Mouse (Mus musculus): ENCODE data around the gene Prm1.
A peak's percentile ranks its signal among the peaks of the same experiment; 100 is the strongest.
"Not testable (repeated sequence)": the region's sequence is repeated elsewhere in the genome, so short reads cannot be mapped to it uniquely, and the experiment has no call there.

The Prm1 gene

DNA sequence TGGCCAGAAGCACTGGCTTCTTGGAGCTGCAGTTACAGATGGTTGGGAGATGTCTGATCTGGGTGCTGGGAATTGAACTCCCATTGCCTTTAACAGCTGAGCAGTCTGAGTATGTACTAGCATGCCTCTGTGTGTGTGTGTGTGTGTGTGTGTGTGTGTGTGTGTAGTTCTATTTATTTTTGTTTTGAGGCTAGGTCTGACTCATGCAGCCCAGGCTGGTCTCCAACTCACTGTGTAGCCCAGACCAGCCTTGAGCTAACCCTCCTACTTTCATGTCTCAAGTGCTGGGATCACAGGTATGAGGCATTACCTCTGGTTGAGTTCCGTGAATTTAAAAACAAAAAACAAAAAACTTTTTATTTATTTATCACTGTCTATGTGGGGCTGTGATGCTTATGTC, 18.9 kb upstream of the Prm1 start:
- no peak for DNase-seq (ENCODE audit: low spot score in 2 of 2)

DNA sequence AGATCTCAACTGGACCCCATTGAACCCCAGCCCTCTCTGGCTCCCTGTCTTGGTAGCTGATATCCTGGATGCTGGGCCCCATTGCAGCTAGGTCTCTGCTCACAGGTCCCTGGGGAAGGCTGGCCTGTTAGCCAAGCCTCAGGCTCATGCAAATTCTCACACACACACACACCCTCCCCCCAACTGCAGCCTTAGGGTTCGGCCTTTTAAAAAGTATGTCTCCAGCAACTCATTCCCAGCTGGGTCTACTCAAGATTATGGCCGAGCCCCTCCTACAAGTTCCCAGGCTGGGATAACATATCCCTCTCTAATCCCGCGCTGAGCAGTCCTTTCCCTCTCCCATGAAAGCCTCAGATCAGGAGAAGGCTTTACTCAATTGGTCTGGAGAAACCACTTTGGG, 15.7 kb upstream of the Prm1 start:
- DNase-seq (ENCODE audit: low spot score in 2 of 2) = no peak

DNA sequence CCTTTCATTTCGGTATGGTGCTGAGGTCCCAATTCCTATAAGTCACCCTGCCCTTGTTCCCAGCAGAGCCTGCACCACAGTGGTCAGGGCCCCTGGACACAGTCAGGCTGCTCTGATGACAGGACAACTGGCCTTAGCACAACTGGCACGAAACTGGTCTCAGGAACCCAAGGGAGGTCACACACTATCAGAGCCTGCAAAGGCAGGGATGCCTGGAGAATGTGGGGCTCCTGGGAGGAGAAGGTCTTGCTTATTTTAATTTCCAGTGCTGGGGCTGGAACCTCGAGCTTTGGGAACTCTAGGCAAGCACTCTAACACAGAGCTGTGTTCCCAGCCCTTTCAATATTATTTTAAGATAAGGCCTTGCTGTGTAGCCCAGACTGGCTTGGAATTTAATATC, 14.3 kb upstream of the Prm1 start:
- no peak for DNase-seq (ENCODE audit: low spot score in 2 of 2)

DNA sequence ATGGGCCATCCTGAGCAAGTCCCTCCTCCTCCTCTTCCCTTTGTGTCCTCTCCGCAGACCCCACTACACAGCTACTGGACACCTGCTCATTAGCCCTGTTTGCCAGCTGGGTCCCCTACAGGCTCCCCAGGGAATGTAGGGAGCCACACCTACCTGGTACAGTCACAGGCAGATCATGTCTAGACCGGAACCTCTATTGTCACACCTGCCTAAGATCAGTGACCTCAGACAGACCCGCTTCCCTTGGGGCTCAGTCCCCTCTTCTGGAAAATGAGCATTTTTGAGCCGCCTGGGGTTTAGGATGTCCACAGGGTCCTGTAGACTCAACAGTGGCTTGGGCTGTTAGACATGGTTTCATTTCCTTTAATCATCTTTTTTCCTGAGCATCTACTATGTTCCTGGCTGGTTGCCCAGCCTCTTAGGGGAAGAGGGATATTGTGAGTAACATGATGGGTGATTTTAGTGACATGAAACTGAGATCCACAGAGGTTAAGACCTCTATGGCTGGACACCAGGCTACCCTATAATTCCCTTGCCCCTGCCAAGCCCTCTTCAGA, 13.0 kb upstream of the Prm1 start:
- DNase-seq (ENCODE audit: low spot score in 2 of 2) = no peak

DNA sequence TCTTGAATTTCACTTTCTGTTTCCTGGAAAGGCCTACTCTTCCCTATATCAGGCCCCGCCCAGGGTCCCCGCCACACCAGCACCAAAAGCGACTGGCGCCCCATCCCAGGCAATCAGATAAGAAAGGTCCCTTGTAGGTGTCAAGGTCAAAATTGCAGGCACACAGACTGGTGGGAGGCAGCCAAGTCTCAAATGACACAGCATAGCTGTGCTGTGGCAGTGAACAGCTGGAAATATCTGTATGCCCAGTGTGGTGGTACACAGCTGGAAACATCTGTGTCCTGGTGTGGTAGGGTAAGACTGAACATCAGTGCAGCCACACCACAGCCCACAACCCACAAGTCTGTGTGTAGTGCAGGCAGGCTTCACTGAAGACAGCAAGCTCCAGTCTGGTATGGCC, 9.2 kb upstream of the Prm1 start:
- no peak for DNase-seq (ENCODE audit: low spot score in 2 of 2)

DNA sequence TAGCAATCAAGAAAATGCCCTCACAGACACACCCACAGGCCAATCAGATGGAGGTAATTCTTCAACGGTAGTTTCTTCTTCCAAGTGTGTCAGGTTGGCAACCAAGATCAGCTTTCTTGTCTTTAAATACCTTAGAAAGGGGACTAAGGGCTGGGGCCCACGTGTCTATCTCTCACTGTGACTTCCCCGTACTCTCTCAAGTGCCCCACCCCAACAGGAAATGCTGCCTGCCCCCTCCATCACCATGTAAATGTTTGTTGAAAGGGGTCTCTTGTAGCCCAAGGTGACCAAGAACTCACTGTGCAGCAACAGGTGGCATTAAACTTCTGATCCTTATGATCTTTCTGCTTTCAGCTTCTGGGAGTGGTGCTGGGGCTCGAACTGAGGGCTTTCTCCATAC, 8.1 kb upstream of the Prm1 start:
- DNase-seq (ENCODE audit: low spot score in 2 of 2) = no peak

DNA sequence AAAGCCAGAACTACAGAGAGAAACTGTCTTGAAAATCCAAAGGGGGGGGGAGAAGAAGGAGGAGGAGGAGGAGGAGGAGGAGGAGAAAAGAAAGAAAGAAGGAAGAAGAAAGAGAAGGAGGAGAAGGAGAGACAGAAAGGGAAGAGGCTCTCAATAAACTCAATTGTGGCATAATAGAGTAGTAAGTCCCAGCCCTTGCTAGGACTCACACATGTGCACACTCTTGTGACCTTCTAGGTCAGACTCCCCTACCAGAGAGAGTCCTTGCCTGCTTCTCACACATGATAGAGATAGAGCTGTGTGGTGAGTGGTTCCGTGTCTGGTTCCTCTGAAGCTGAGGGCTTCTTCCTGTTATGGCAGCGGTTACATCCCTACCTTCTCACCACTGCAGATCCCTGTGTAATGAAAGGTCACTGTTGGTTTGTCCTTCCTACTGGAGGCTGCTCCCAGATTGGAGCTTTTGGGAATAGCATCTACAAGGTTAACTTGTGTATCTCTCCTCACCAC, 7.3 kb upstream of the Prm1 start, which contains the start of gene Gm11172:
Gene Gm11172, plus strand, starts transcription at position 51 of the 507 bp plus-strand sequence.
- no peak for DNase-seq (ENCODE audit: low spot score in 2 of 2)

DNA sequence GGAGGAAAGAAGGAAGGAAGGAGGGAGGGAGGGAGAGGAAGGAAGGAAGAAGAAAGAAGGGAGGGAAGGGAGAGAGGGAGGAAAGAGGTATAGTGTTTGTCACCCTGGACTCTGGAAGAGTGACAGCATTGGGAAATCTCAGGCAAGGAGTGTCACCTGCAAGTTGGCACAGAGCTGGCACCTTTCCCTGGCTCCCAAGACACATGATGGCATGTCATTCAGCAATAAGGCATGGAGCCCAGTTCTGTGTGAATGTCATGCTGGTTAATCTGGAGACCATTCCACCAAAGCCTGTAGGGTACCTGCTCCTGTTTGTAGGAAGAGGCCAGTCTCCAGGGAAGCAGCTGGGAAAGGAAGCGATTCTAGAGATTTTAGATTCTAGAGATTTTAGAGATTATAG, 4.7 kb upstream of the Prm1 start:
- DNase-seq (ENCODE audit: low spot score in 2 of 2) = no peak

DNA sequence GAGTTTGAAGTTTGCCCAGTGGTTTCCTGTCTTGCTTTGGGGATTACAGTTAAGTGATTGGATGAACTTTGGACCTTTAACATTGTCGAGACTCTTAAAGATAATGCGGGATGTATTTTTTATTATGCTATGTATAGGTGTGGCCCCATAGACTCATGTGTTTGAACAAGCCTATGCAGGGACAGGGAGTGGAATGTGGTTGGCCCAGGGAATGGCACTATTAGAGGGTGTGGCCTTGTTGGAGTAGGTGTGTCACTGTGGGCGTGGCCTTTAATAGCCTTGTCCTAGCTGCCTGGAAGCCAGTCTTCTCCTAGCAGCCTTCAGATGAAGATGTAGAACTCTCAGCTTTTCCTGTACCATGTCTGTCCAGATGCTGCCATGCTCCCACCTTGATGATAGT, 3.2 kb downstream of the Prm1 start:
- DNase-seq (ENCODE audit: low spot score in 2 of 2) = not testable (repeated sequence)

DNA sequence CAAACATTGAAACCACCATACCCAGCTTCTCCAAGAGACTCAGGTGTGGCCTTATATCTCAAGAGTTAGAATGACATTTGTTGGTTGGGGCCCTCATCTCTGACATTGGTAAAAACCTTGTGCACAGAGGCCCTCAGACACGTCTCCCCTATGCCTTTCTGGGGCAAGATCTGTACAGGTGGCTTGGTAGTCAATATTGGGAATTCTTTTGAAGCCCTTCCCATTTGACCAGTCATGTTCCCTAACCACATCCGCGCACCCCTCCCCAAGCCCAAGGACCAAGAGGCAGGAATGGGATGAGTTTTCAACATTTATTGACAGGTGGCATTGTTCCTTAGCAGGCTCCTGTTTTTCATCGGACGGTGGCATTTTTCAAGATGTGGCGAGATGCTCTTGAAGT, 9.6 kb downstream of the Prm1 start, which contains the start of gene Prm2:
Gene Prm2, minus strand, starts transcription at position 101 of the 400 bp plus-strand sequence.
- no peak for DNase-seq (ENCODE audit: low spot score in 2 of 2)

DNA sequence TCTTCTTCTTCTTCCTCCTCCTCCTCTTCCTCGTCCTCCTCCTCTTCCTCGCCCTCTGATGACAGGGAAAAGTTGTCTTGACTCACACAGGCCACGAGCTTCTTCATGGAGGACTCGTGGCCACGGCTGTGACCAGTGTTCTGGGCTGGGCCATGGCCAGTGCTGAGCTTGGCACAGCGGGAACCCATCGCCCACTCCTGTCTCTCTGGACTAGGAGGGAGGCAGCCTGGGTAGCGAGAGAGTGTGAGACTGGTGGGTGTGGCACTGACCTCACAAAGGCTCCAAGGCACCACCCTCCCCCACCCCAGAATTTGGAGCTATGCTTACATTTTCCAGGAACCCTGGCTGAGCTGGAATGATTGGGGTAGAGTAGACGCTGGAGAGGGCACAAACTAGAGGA, 14.9 kb downstream of the Prm1 start, which contains the start of gene Prm3:
Gene Prm3, minus strand, starts transcription at position 213 of the 400 bp plus-strand sequence.
- no peak for DNase-seq (ENCODE audit: low spot score in 2 of 2)

DNA sequence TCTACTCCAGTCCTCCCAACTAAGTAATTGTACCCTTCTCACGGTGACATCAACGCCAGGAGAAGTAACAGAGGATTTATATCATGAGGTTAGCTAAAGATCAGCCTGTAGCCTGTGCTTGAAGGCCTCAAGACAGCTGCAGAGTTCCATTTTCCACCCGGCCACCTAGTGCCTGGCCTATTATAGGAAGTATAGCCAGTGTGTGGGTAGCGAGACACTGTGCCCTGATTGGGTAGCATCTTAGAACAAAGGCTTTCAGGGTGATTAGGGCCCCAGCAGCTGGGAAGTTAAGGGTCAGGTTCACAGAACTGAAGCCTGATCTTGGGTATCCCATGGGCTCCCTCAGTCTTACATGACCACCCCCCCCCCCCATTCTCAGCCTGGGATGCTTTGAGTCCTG, 16.8 kb downstream of the Prm1 start:
- DNase-seq (ENCODE audit: low spot score in 2 of 2) = no peak

DNA sequence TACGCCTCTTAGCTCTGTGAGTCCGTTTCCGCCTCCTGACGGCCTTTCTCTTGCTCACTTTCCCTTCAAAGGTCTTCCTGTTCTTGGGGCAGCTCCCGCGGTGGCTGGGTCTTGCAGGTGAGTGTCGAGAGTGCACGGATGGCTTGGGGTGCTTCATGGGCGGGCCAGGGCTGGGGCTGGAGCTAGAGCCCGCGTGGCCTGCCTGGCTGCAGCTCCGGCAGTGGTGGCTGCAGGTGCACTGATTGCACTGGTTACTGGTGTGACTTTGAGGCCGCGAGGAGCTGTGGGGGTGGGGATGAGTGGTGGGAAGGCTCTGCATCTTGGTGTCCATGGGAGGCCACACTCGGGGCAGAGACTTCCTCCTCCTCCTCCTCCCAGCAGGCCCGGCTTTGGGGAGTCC, 17.4 kb downstream of the Prm1 start, which contains the start of gene Tnp2:
Gene Tnp2, minus strand, starts transcription at position 390 of the 400 bp plus-strand sequence.
- DNase-seq (ENCODE audit: low spot score in 2 of 2) = no peak

DNA sequence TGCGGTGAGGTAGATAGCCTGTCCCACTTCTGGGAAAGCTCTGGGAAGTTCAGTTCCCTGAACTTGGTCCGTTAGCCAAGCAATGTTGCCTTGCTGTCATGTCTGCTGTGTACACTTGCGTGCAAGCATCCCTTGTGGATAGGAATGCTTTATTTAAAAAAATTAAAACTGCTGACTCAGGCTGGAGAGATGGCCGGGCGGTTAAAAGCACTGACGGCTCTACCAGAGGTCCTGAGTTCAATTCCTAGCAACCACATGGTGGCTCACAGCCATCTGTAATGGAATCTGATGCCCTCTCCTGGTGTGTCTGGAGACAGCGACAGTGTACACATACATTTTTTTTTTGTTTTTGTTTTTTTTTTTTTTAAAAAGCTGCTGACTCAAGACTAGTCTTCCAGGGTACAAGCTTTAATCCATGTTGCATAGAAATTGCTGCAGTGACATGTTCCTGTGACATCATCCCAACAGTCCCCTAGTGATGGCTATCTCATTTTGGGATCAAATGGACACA, 18.0 kb downstream of the Prm1 start:
- no peak for DNase-seq (ENCODE audit: low spot score in 2 of 2)

DNA sequence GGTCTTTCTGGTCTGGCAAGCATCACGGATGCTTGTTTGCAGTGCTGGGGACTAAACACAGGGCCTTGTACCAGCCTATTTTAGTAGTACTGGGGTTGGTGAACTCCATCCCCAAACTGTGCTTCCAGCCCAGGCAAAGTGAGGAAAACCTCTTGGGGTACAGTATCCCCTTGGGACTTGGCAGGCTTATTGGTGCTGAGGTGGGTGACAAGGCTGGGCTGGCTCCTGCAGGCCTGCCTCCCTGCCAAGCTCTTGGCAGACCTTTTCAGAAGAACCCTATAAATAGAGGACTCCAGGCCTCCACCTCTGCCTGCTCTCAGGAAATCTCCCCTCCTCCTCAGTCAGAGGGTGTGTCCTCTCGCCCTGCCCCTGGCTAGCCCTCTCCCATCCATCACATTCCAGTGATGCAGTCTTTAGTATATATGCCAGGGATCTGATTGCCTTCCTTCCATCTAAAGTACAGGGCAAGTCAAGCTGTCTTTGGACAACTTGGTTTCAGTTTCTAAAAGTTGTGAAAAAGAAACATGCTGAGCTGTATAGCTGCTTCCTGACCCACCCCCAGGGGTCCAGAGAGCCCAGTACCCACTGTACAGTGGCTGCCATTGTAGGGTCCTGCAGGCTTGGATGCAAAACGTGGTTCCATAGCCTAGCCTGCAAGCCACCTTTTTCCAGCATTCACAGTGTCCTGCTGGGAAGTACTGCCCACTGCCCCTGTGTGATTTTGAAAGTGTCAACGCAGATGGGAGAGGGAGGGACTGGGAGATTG, 18.7 kb downstream of the Prm1 start:
- DNase-seq (ENCODE audit: low spot score in 2 of 2) = no peak

DNA sequence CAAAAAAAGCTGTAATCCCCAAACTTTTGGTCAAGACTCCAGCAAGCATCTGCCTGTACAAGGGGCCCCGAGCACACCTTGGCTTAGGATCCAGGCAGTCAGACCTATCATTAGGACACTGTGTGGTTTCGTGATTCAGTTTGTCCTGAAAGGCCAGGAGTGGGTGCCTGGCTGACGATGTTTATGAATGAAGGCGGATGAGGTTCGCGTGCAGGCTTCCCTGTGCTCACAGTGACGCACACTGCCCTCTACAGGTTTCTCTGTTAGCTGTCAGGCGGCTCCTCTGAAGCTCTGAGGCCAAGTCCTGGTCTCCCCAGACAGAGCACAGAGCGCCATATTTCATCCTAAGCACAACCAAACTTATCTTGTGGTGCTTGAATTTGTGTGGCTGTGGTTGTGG, 19.4 kb downstream of the Prm1 start:
- DNase-seq (ENCODE audit: low spot score in 2 of 2) = peak; percentile 49 to 71

DNA sequence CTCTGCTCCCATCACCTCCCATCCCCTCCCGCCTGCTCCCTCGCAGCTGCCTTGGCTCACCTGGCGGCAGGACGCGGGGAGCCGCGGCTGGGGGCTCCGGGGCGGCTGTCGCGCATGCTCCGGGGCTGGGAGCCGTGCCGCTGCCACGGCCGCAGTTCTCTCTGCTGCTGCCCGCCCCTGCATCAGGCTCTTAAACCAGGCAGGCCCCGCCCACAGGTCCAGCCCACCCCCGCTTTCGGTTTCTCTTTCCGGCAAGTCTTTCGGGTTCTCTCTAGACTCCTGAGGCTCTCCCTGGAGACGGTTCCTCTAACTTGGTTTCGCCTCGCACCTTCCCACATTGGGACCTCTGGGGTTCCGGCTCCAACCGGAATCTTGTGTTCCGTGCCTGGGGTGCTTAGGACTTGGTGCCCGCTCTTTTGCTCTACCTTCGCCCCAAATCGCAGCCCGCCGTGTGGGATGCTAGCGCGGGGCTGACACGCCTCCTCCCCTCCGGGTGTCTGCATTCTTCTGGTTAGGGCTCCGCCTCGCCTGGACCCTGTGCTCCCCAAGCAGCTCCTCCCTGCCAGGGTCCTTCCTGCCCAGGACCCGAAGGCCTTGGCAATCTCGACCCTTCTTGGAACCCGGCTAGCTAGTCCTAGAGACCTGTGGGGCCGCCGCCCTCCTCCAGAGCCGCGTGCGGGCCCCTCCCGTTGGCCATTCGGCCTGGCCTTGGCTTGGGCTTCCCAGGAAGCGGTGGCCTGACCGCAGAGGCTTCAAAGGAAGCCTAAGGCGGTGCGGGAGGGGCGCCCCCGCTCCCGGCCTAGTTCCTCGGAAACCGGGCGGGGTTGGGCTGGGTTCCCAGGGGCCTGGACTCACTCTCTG, 20.0 kb downstream of the Prm1 start, which contains the start of gene Socs1:
Gene Socs1, minus strand, starts transcription at position 166 of the 861 bp plus-strand sequence.
- peak; percentile 70 to 74 for DNase-seq (ENCODE audit: low spot score in 2 of 2)

DNA sequence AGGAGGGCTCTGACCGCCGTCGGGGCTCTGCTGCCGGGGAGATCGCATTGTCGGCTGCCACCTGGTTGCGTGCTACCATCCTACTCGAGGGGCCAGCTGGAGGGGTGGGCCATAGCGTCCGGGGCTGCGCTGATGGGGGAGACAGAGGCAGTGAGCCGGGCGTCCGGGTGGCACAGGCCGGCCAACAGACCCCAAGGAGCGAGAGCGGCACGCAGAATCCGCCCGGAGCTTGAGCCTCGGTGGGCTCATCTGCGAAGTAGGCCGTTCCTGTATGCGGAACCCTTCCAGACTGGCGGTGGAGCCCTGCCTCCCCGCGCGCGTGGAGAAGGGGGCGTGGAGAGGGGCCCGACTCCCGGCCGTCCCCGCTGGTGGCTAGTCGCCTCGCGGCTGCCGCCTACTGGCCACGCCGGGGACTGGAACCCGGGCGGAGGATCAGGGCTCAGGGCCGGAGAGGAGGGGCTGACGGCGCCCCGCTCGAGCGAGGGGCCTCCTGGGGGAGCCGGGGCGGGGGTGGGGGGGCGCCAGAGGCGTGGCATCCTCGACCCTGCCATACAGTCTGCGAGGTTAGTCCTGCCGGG, 20.8 kb downstream of the Prm1 start:
- peak; percentile 77 to 88 for DNase-seq (ENCODE audit: low spot score in 2 of 2)

DNA sequence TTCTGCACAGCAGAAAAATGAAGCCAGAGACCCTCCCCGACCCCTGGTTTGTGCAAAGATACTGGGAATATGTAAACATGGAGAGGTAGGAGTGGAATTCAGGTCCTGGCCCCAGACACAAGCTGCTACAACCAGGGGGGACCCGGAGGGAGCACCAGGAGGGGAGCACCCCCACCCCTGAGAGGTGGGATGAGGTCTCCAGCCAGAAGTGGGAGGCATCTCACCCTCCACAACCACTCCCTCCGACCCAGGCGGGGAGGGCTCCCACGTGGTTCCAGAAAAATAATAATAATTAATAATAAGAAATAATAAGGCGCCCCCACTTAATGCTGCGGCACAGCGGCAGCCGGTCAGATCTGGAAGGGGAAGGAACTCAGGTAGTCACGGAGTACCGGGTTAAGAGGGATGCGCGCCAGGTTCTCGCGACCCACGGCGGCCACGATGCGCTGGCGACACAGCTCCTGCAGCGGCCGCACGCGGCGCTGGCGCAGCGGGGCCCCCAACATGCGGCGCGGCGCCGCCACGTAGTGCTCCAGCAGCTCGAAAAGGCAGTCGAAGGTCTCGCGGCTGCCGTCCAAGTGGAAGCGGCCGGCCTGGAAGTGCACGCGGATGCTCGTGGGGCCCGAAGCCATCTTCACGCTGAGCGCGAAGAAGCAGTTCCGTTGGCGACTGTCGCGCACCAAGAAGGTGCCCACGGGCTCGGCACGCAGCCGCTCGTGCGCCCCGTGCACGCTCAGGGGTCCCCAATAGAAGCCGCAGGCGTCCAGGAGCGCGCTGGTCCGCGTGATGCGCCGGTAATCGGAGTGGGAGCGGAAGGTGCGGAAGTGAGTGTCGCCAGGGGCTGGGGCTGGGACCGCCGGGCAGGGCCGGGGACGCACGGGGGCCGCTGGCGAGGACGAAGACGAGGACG, 21.5 kb downstream of the Prm1 start:
- peak in 1 of 2 experiments; percentile 29 for DNase-seq (ENCODE audit: low spot score in 2 of 2)

DNA sequence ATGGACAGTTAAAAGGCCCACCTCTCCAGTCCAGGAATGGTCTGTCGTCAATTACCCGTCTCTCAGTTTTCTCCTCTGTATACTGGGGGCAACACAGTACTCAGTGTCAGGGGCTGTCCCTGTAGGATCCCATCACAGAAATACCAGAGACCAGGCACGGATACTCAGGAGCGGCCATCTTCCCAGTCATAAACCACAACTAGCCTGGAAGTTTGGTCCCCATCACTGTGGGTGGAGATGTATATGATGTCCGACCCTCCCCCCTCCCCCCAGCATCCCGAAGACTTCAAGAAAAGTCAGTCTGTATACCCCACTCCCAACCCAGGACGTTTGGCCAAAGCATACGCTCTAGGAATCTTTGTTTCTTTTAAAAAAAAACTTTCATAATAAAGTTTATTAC, 22.2 kb downstream of the Prm1 start:
- DNase-seq (ENCODE audit: low spot score in 2 of 2) = no peak

DNA sequence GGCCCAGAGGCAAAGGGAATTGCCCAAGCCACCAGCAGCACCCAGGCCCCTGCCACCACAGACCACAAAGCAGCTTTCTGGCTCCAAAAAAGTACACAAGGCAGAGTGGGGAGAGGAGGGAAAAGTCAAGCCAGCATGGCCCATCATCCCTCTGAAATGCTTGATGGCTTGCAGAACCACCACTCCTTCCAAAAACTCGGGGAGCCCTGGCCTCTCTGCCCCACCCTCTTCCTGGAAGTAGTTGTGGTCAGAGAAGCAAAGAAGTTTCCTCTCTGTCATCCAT, 22.5 kb downstream of the Prm1 start:
- DNase-seq (ENCODE audit: low spot score in 2 of 2) = no peak

Measured in spleen, postnatal 14 days (tissue).